21 mouse cellular contexts compared by ENCODE assay signal in the genomic region with DNA sequence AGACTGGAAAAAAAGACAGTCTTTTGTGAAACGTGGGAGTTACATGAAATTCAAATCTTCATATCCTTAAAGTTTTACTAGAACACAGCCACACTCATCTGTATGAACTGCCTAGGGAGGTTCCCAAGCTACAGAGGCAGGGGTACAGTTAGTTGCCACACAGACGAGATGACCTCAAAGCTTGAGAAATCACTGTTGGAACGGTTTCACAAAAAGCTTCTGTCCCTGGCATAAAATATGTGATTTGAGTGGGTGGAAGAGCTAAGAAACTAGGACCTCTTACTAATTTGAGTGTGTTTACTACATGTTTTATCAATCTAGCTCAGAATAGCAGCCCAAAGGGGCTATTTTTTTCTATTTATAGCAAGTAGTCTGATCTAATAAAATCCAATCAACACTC. TPM values are rescaled to one million over a fixed set of nuclear protein-coding genes. Genes with fewer than 3 reads are reported as not detected.
A peak's percentile ranks its signal among the peaks of the same experiment; 100 is the strongest.
DNase-seq lines count a peak whose midpoint lies in the region; ATAC-seq and TF ChIP-seq lines count a peak whose summit lies in the region.
"Had no signal": no experiment of that assay in that cellular context is flagged by ENCODE, and none has a peak within 500 bp of the region (broad histone marks: within the 10 kb centered on the region; RNA-seq: fewer than 3 reads in every experiment).

No protein-coding gene starts in this region.

- H3K4me3 ChIP-seq in gastrocnemius, adult 2 months: no peak overlapping the region
- no peak overlapping the region for H3K4me3 ChIP-seq in heart, embryonic 14.5 days (ENCODE audit: control insufficient read depth in 1 of 2, insufficient read depth in 1 of 2, low read depth in 1 of 2, low read length in 2 of 2)
- no peak overlapping the region for H3K4me3 ChIP-seq in heart, embryonic 10.5 days
- H3K4me3 ChIP-seq in heart, postnatal 0 days (ENCODE audit: low read depth, low read length): no peak overlapping the region
- H3K4me3 ChIP-seq in hindbrain, embryonic 16.5 days (ENCODE audit: low read length): no peak overlapping the region
- H3K4me3 ChIP-seq: embryonic facial prominence, embryonic 12.5 days; embryonic facial prominence, embryonic 15.5 days had no signal

- ATAC-seq in heart, embryonic 14.5 days (ENCODE audit: insufficient number of reproducible peaks, insufficient read depth, low FRiP score, low read depth): no peak
- no peak for ATAC-seq in heart, postnatal 0 days (ENCODE audit: insufficient read depth, low read depth)
- no peak for ATAC-seq in hindbrain, embryonic 16.5 days
- ATAC-seq: activated CD4-positive, CD25-positive, alpha-beta regulatory T cell, adult 4 months; forebrain, embryonic 14.5 days; forebrain, postnatal 0 days; intestine, postnatal 0 days had no signal

- no peaks in the 10 kb centered on the region for H3K9me3 ChIP-seq in heart, embryonic 14.5 days (ENCODE audit: control insufficient read depth, low read length)
- H3K9me3 ChIP-seq in heart, embryonic 10.5 days: no peaks in the 10 kb centered on the region
- H3K9me3 ChIP-seq in heart, postnatal 0 days (replicated peaks; ENCODE audit: control insufficient read depth, low read length): no peaks in the 10 kb centered on the region
- H3K9me3 ChIP-seq in hindbrain, embryonic 16.5 days (ENCODE audit: control insufficient read depth, low read length): no peaks in the 10 kb centered on the region
- H3K9me3 ChIP-seq: embryonic facial prominence, embryonic 12.5 days; embryonic facial prominence, embryonic 15.5 days had no signal

- H3K36me3 ChIP-seq in heart, embryonic 14.5 days (ENCODE audit: control insufficient read depth, insufficient read depth, low read length): peaks cover 47% of the 10 kb centered on the region
- peaks cover 13% of the 10 kb centered on the region; the same call in 1 of the 2 replicates for H3K36me3 ChIP-seq in heart, embryonic 10.5 days
- H3K36me3 ChIP-seq in heart, postnatal 0 days (replicated peaks; ENCODE audit: control insufficient read depth, insufficient read depth, low read length): peaks cover 28% of the 10 kb centered on the region; the same call in 1 of the 2 replicates
- no peaks in the 10 kb centered on the region for H3K36me3 ChIP-seq in hindbrain, embryonic 16.5 days (ENCODE audit: control insufficient read depth, insufficient read depth, low read length)
- H3K36me3 ChIP-seq: embryonic facial prominence, embryonic 12.5 days had no signal

- no peak overlapping the region for H3K9ac ChIP-seq in heart, embryonic 14.5 days (ENCODE audit: low read length)
- no peak overlapping the region for H3K9ac ChIP-seq in heart, postnatal 0 days (replicated peaks; ENCODE audit: low read depth, low read length)
- H3K9ac ChIP-seq in hindbrain, embryonic 16.5 days (ENCODE audit: low read depth, low read length): no peak overlapping the region
- H3K9ac ChIP-seq: embryonic facial prominence, embryonic 12.5 days; embryonic facial prominence, embryonic 15.5 days; forebrain, postnatal 0 days; hindbrain, embryonic 14.5 days had no signal

- H3K4me1 ChIP-seq in heart, embryonic 14.5 days (ENCODE audit: control insufficient read depth in 2 of 2, insufficient read depth in 2 of 2, low read length in 2 of 2): no peaks in the 10 kb centered on the region
- no peaks in the 10 kb centered on the region for H3K4me1 ChIP-seq in heart, embryonic 10.5 days
- H3K4me1 ChIP-seq in heart, postnatal 0 days (ENCODE audit: control insufficient read depth, insufficient read depth): no peaks in the 10 kb centered on the region
- no peaks in the 10 kb centered on the region for H3K4me1 ChIP-seq in hindbrain, embryonic 16.5 days (ENCODE audit: control insufficient read depth, insufficient read depth, low read depth, low read length)
- H3K4me1 ChIP-seq: embryonic facial prominence, embryonic 12.5 days; embryonic facial prominence, embryonic 15.5 days had no signal

- TF ChIP-seq CTCF in gastrocnemius, adult 2 months (IDR thresholded peaks at IDR 0.05): no peak
- no peak for TF ChIP-seq CTCF in heart, postnatal 0 days (IDR thresholded peaks at IDR 0.05; ENCODE audit: low read depth)

- no peak for TF ChIP-seq EP300 in heart, postnatal 0 days (IDR thresholded peaks at IDR 0.05; ENCODE audit: low read depth)

- WGBS in heart, embryonic 14.5 days: 50% methylated on average over 3 of the region's 3 CpGs
- WGBS in heart, embryonic 10.5 days: 78% methylated on average over 3 of the region's 3 CpGs
- 46% methylated on average over 3 of the region's 3 CpGs for WGBS in heart, postnatal 0 days
- WGBS in hindbrain, embryonic 16.5 days: 68% methylated on average over 3 of the region's 3 CpGs

- DNase-seq in gastrocnemius, adult 2 months: no peak
- DNase-seq in gastrocnemius, postnatal 14 days: no peak
- no peak for DNase-seq in heart, embryonic 10.5 days (ENCODE audit: low spot score)
- no peak for DNase-seq in heart, postnatal 0 days (ENCODE audit: low spot score)
- no peak for DNase-seq in heart, postnatal 25 days (ENCODE audit: low spot score)
- DNase-seq in adipocyte (ENCODE audit: low spot score): peak; percentile 63
- DNase-seq: cerebellum, adult 11 months; cerebellum, adult 2 months; cerebellum, adult 9-11 months; cerebellum, postnatal 25 days; forebrain, postnatal 0 days; gastrocnemius, postnatal 36 days; heart, postnatal 4 days had no signal

- no peak overlapping the region for H3K4me2 ChIP-seq in heart, embryonic 14.5 days (ENCODE audit: low read length)
- H3K4me2 ChIP-seq in heart, postnatal 0 days (ENCODE audit: low read depth, low read length): no peak overlapping the region
- H3K4me2 ChIP-seq in hindbrain, embryonic 16.5 days (ENCODE audit: low read length): no peak overlapping the region
- H3K4me2 ChIP-seq: embryonic facial prominence, embryonic 12.5 days; embryonic facial prominence, embryonic 15.5 days; hindbrain, embryonic 14.5 days had no signal

- H3K27me3 ChIP-seq in heart, embryonic 14.5 days (ENCODE audit: control insufficient read depth, insufficient read depth, low read length): no peaks in the 10 kb centered on the region
- no peaks in the 10 kb centered on the region for H3K27me3 ChIP-seq in heart, embryonic 10.5 days (ENCODE audit: insufficient read depth, poor library complexity, severe bottlenecking)
- no peaks in the 10 kb centered on the region for H3K27me3 ChIP-seq in heart, postnatal 0 days (ENCODE audit: control insufficient read depth, insufficient read depth, low read length)
- H3K27me3 ChIP-seq in hindbrain, embryonic 16.5 days (replicated peaks; ENCODE audit: control insufficient read depth, insufficient read depth, low read length): no peaks in the 10 kb centered on the region
- H3K27me3 ChIP-seq: embryonic facial prominence, embryonic 12.5 days; embryonic facial prominence, embryonic 15.5 days had no signal

- H3K27ac ChIP-seq in gastrocnemius, adult 2 months: peak overlapping the region; percentile 46
- H3K27ac ChIP-seq in heart, embryonic 14.5 days (replicated peaks in 1 of 2; ENCODE audit: control insufficient read depth in 1 of 2, insufficient read depth in 1 of 2, low read depth in 2 of 2, low read length in 2 of 2): peak overlapping the region; percentile 44 to 49; a peak in 3 of 4 replicates
- no peak overlapping the region for H3K27ac ChIP-seq in heart, embryonic 10.5 days
- H3K27ac ChIP-seq in heart, postnatal 0 days (ENCODE audit: low read depth): peak overlapping the region; percentile 25
- H3K27ac ChIP-seq in hindbrain, embryonic 16.5 days (ENCODE audit: low read depth, low read length): no peak overlapping the region
- H3K27ac ChIP-seq: embryonic facial prominence, embryonic 12.5 days; embryonic facial prominence, embryonic 15.5 days; hindbrain, embryonic 14.5 days had no signal

- intact Hi-C loops in gastrocnemius, adult 2 months (cut with DNase I): no loop called here
- intact Hi-C loops in gastrocnemius, postnatal 14 days (cut with DNase I; ENCODE audit: low total_unique reads): no loop called here
- intact Hi-C loops in heart, postnatal 25 days (cut with DNase I): no loop called here

RNA-seq across cellular contexts. Expression of a gene that starts 33.9 kb away (rescaled TPM):
- total RNA-seq in gastrocnemius, adult 2 months (2021): 10 to 100 TPM; 63.3 to 74.6 TPM
- 10 to 100 TPM; 77.5 to 84.6 TPM for total RNA-seq in gastrocnemius, postnatal 14 days (2021)
- 181 and 187 TPM in 2 replicates for polyA plus RNA-seq in heart, embryonic 14.5 days (2014; fragmentation: Nextera tagmentation; extraction: Ambion mirVana)
- 96.9 and 115 TPM in 2 replicates for polyA plus RNA-seq in heart, embryonic 10.5 days (2016; fragmentation: Nextera tagmentation; extraction: Ambion mirVana)
- 135 and 142 TPM in 2 replicates for total RNA-seq in heart, postnatal 0 days (2014; rRNA removed; ENCODE audit: low replicate concordance)
- 111 and 113 TPM in 2 replicates for polyA plus RNA-seq in heart, postnatal 0 days (2015; fragmentation: Nextera tagmentation; extraction: Ambion mirVana)
- total RNA-seq in heart, postnatal 25 days (2021): 100 to 1,000 TPM; 124 to 133 TPM
- polyA plus RNA-seq in hindbrain, embryonic 16.5 days (2015; fragmentation: Nextera tagmentation; extraction: Ambion mirVana): 63.7 and 77.1 TPM in 2 replicates

Comparison
In these comparisons a context has a peak if more than half of its experiments do, and no peak if none do; other contexts are left out.
1. H3K27ac ChIP-seq: peak in gastrocnemius, adult 2 months (single experiment), heart, embryonic 14.5 days (2 of 2) and heart, postnatal 0 days (single experiment); none in heart, embryonic 10.5 days (single experiment) and hindbrain, embryonic 16.5 days (single experiment).